Mouse (Mus musculus) ES-Bruce4 (cell line): ENCODE results near the gene Gfi1. TPM values are rescaled to one million over a fixed set of nuclear protein-coding genes. Genes with fewer than 3 reads are reported as not detected.

Experiments
- H3K27ac ChIP-seq: 2 replicates; pipeline ENCODE4 v1.5.1; 2012; ENCODE audit warnings: low read length, inconsistent platforms; ENCODE audit not compliant: insufficient read depth
- H3K27me3 ChIP-seq: 2 replicates; pipeline ENCODE4 v1.6.1; 2012; ENCODE audit warnings: mild to moderate bottlenecking, low read length, inconsistent platforms; ENCODE audit not compliant: control insufficient read depth, poor library complexity, insufficient read depth, severe bottlenecking
- H3K36me3 ChIP-seq: 2 replicates; pipeline ENCODE4 v1.6.1; 2012; ENCODE audit warnings: inconsistent platforms, mild to moderate bottlenecking, low read length, moderate library complexity; ENCODE audit not compliant: control insufficient read depth, poor library complexity, insufficient read depth, severe bottlenecking
- H3K4me1 ChIP-seq: one replicate; pipeline ENCODE4 v1.8.1; 2011; ENCODE audit warnings: low read length; ENCODE audit not compliant: control insufficient read depth, insufficient read depth
- H3K4me3 ChIP-seq: 2 replicates; pipeline ENCODE4 v1.5.1; 2011; ENCODE audit warnings: low read depth, mild to moderate bottlenecking, low read length
- H3K9ac ChIP-seq: 2 replicates; pipeline ENCODE4 v1.6.1; 2012; ENCODE audit warnings: low read depth, mild to moderate bottlenecking, inconsistent platforms; ENCODE audit not compliant: poor library complexity, severe bottlenecking
- H3K9me3 ChIP-seq: replicated peaks from 2 replicates; pipeline ENCODE4 v1.6.1; 2012; ENCODE audit warnings: mild to moderate bottlenecking, low read length, inconsistent platforms; ENCODE audit not compliant: control insufficient read depth, poor library complexity, insufficient read depth, severe bottlenecking
- CTCF ChIP-seq: IDR thresholded peaks from one replicate; pipeline ENCODE4 v1.8.1; 2011; ENCODE audit warnings: low read depth, low read length
- EP300 ChIP-seq: IDR thresholded peaks from 2 replicates; pipeline ENCODE4 v1.6.1; 2011; ENCODE audit warnings: low read depth, low read length; ENCODE audit not compliant: insufficient read depth
- POLR2A ChIP-seq: IDR thresholded peaks from one replicate; pipeline ENCODE4 v1.8.1; 2011; ENCODE audit warnings: low read length; ENCODE audit not compliant: insufficient read depth
- polyA plus RNA-seq: library from polyadenylated mRNA; stranded (reverse); fragments of >200 nt; gene quantifications from 2 replicates; pipeline ENCODE4 v1.2.4, GENCODE M21; 2011; ENCODE audit warnings: low read depth; ENCODE audit not compliant: missing spikeins, insufficient read depth, insufficient read length

The Gfi1 gene
- polyA plus RNA-seq, 1 experiment, result not detected

GRCm38 (mm10) chr5:107688499-107688866 is 37.4 kb downstream of the Gfi1 start:
- H3K36me3 ChIP-seq, result no peaks in the 10 kb centered on the region
- no peaks in the 10 kb centered on the region for H3K4me1 ChIP-seq
- H3K4me3 ChIP-seq, result no peak overlapping the region
- 0 out of 2 replicates have a peak, but pooled peaks cover 2% of the 10 kb centered on the region for H3K9me3 ChIP-seq
- peaks cover 5% of the 10 kb centered on the region for H3K27me3 ChIP-seq
- TF ChIP-seq POLR2A (no peak), CTCF (no peak), EP300 (no peak)
- H3K27ac ChIP-seq, result no peak overlapping the region
- H3K9ac ChIP-seq, result no peak overlapping the region

- Histone ChIP-seq H3K4me3 (peak overlapping the region; percentile 47), H3K27me3 (peaks cover 5% of the 10 kb centered on the region), H3K27ac (no peak overlapping the region), H3K4me1 (no peaks in the 10 kb centered on the region), H3K9me3 (0 out of 2 replicates have a peak, but pooled peaks cover 2% of the 10 kb centered on the region), H3K9ac (no peak overlapping the region), H3K36me3 (no peaks in the 10 kb centered on the region)
- TF ChIP-seq POLR2A (no peak), CTCF (no peak), EP300 (no peak)
Measured at GRCm38 (mm10) chr5:107687592-107688498, 38.0 kb downstream of the Gfi1 start.

GRCm38 (mm10) chr5:107687161-107687560 is 38.7 kb downstream of the Gfi1 start:
- Histone ChIP-seq H3K27me3 (peaks cover 5% of the 10 kb centered on the region), H3K9me3 (0 out of 2 replicates have a peak, but pooled peaks cover 2% of the 10 kb centered on the region), H3K4me3 (no peak overlapping the region), H3K4me1 (no peaks in the 10 kb centered on the region), H3K9ac (no peak overlapping the region), H3K36me3 (no peaks in the 10 kb centered on the region), H3K27ac (no peak overlapping the region)
- TF ChIP-seq EP300 (no peak), POLR2A (no peak), CTCF (no peak)

GRCm38 (mm10) chr5:107684380-107684779 is 41.5 kb downstream of the Gfi1 start:
- Histone ChIP-seq H3K27me3 (peaks cover 5% of the 10 kb centered on the region), H3K4me1 (no peaks in the 10 kb centered on the region), H3K27ac (no peak overlapping the region), H3K9me3 (0 out of 2 replicates have a peak, but pooled peaks cover 2% of the 10 kb centered on the region), H3K9ac (no peak overlapping the region), H3K4me3 (no peak overlapping the region), H3K36me3 (no peaks in the 10 kb centered on the region)
- TF ChIP-seq POLR2A, result no peak
- no peak for TF ChIP-seq CTCF
- no peak for TF ChIP-seq EP300

- no peaks in the 10 kb centered on the region for H3K36me3 ChIP-seq
- no peaks in the 10 kb centered on the region for H3K9me3 ChIP-seq
- H3K27ac ChIP-seq, result no peak overlapping the region
- no peak overlapping the region for H3K9ac ChIP-seq
- no peak overlapping the region for H3K4me3 ChIP-seq
- TF ChIP-seq CTCF (no peak), POLR2A (no peak), EP300 (no peak)
- H3K4me1 ChIP-seq, result no peaks in the 10 kb centered on the region
- H3K27me3 ChIP-seq, result no peaks in the 10 kb centered on the region
Measured at GRCm38 (mm10) chr5:107681300-107681699, 44.5 kb downstream of the Gfi1 start.

- no peak overlapping the region for H3K27ac ChIP-seq
- H3K27me3 ChIP-seq, result no peaks in the 10 kb centered on the region
- no peak overlapping the region for H3K4me3 ChIP-seq
- no peaks in the 10 kb centered on the region for H3K4me1 ChIP-seq
- no peak for TF ChIP-seq POLR2A
- no peak for TF ChIP-seq CTCF
- no peak for TF ChIP-seq EP300
- no peaks in the 10 kb centered on the region for H3K9me3 ChIP-seq
- H3K36me3 ChIP-seq, result no peaks in the 10 kb centered on the region
- H3K9ac ChIP-seq, result no peak overlapping the region
Measured at GRCm38 (mm10) chr5:107678392-107678791, 47.4 kb downstream of the Gfi1 start.

Other genes starting within 250 kb of the Gfi1 start
- gene Gm42669, start 218.4 kb downstream of the Gfi1 start, polyA plus RNA-seq, result not detected in 2 replicates
- 0.12 and 0.30 TPM in 2 replicates for gene 1700028K03Rik, start 191.3 kb downstream of the Gfi1 start, polyA plus RNA-seq
- 42.9 and 47.0 TPM in 2 replicates for gene Rpap2, start 128.7 kb downstream of the Gfi1 start, polyA plus RNA-seq
- gene Glmn, start 128.1 kb downstream of the Gfi1 start, polyA plus RNA-seq, result 27.4 and 29.0 TPM in 2 replicates
- not detected in 2 replicates for gene Ube2d2b, start 104.1 kb upstream of the Gfi1 start, polyA plus RNA-seq
- 69.3 and 72.9 TPM in 2 replicates for gene Evi5, start 149.1 kb upstream of the Gfi1 start, polyA plus RNA-seq
- 145 and 151 TPM in 2 replicates for gene Rpl5, start 174.5 kb upstream of the Gfi1 start, polyA plus RNA-seq